Mouse (Mus musculus) heart, adult 2 months (tissue): Measurements from ENCODE around the gene Pcnx.

ENCODE experiments used
- EP300 ChIP-seq: fragments of 200-500 bp; IDR thresholded peaks from 2 replicates; pipeline ENCODE4 v1.6.1; 2011; ENCODE audit warnings: low read depth, low read length, control low read depth; ENCODE audit not compliant: insufficient read depth
- POLR2A ChIP-seq: fragments of 200-500 bp; IDR thresholded peaks from 2 replicates; pipeline ENCODE4 v1.6.1; 2011; ENCODE audit warnings: mild to moderate bottlenecking, low read depth, low read length, control low read depth; ENCODE audit not compliant: insufficient read depth

- TF ChIP-seq POLR2A (no peak), EP300 (no peak)
Observed at GRCm38 (mm10) chr12:81839663-81840062, 20.2 kb upstream of the Pcnx start.
